Mouse (Mus musculus): ENCODE measurements around the gene Rpp21. TPM values are rescaled to one million over a fixed set of nuclear protein-coding genes. Genes with fewer than 3 reads are reported as not detected.
"Not testable (repeated sequence)": the region's sequence is repeated elsewhere in the genome, so short reads cannot be mapped to it uniquely, and the experiment has no call there.

Rpp21 gene
- polyA plus RNA-seq, 1 experiment = 13.4 TPM

GRCm38 (mm10) chr17:36244031-36244430 lies 13.8 kb downstream of the Rpp21 start:
- H3K4me1 ChIP-seq (ENCODE audit: control insufficient read depth) = no peaks in the 10 kb centered on the region
- H3K27me3 ChIP-seq (ENCODE audit: control insufficient read depth) = peaks cover 14% of the 10 kb centered on the region
- TF ChIP-seq GATA1 (IDR thresholded peaks at IDR 0.05; ENCODE audit: low read length) (no peak), TAL1 (IDR thresholded peaks at IDR 0.05; ENCODE audit: low read length) (no peak)
- H3K9me3 ChIP-seq (ENCODE audit: control insufficient read depth, low read length) = 0 out of 2 replicates have a peak, but pooled peaks cover 2% of the 10 kb centered on the region
- H3K4me3 ChIP-seq (replicated peaks) = no peak overlapping the region
- no peaks in the 10 kb centered on the region for H3K36me3 ChIP-seq (ENCODE audit: control insufficient read depth)

GRCm38 (mm10) chr17:36240637-36241213 lies 17.1 kb downstream of the Rpp21 start:
- no peaks in the 10 kb centered on the region for H3K36me3 ChIP-seq (ENCODE audit: control insufficient read depth)
- 0 out of 2 replicates have a peak, but pooled peaks cover 2% of the 10 kb centered on the region for H3K9me3 ChIP-seq (ENCODE audit: control insufficient read depth, low read length)
- H3K27me3 ChIP-seq (ENCODE audit: control insufficient read depth) = peaks cover 27% of the 10 kb centered on the region
- H3K4me3 ChIP-seq (replicated peaks) = no peak overlapping the region
- TF ChIP-seq GATA1 (IDR thresholded peaks at IDR 0.05; ENCODE audit: low read length) (no peak), TAL1 (IDR thresholded peaks at IDR 0.05; ENCODE audit: low read length) (no peak)
- H3K4me1 ChIP-seq (ENCODE audit: control insufficient read depth) = no peaks in the 10 kb centered on the region

DNA sequence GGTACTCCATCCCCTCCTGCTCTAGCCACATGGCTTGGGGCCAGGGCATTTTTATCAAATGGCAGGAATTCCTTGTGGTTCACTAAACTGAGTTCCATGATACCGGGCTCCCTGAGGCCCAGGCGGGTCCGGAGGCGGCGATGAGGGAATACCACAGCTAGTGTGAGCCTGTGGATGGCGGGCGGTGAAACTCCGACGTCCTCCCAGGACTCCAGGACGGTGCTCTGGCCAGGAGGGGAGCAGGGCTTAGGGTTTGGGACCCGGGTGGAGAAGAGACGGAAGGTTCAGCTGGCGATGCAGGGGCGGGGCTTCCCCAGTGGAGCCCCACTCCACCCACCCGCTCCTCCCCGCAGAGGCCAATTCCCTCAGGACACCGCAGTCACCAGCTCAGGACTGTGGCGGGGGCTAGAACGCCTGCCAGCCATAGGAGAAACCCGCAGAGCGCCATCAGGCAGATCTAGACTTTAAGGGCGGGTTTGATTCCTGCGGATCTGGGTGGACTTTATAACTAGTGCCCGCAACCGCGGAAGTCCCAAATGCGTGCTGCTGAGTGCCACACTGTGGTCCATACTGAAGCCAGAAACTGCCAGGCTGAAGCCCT lies 20.4 kb downstream of the Rpp21 start:
- no peaks in the 10 kb centered on the region for H3K36me3 ChIP-seq (ENCODE audit: control insufficient read depth)
- TF ChIP-seq TAL1 (IDR thresholded peaks at IDR 0.05; ENCODE audit: low read length) (no peak), GATA1 (IDR thresholded peaks at IDR 0.05; ENCODE audit: low read length) (no peak)
- H3K9me3 ChIP-seq (ENCODE audit: control insufficient read depth, low read length) = peaks cover 3% of the 10 kb centered on the region; the same call in 1 of the 2 replicates
- peaks cover 27% of the 10 kb centered on the region for H3K27me3 ChIP-seq (ENCODE audit: control insufficient read depth)
- H3K4me3 ChIP-seq (replicated peaks) = no peak overlapping the region
- no peaks in the 10 kb centered on the region for H3K4me1 ChIP-seq (ENCODE audit: control insufficient read depth)

DNA sequence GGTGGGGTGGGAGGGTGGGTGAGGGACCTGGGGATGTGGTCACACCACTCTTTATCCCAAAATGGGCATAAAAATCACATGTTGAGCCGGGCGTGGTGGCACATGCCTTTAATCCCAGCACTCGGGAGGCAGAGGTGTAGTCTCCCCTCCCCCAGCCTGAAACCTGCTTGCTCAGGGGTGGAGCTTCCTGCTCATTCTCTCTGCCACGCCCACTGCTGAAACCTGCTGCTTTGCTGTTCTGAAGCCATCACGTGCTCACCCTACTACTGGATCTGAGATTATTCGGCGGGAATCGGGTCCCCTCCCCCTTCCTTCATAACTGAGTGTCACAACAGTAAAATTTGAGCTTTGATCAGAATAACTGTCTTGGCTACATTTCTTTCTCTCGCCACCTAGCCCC lies 22.6 kb downstream of the Rpp21 start:
- H3K36me3 ChIP-seq (ENCODE audit: control insufficient read depth); H3K9me3 ChIP-seq (ENCODE audit: control insufficient read depth, low read length); H3K4me3 ChIP-seq (replicated peaks); H3K4me1 ChIP-seq (ENCODE audit: control insufficient read depth): not testable (repeated sequence)
- peaks cover 33% of the 10 kb centered on the region for H3K27me3 ChIP-seq (ENCODE audit: control insufficient read depth)

DNA sequence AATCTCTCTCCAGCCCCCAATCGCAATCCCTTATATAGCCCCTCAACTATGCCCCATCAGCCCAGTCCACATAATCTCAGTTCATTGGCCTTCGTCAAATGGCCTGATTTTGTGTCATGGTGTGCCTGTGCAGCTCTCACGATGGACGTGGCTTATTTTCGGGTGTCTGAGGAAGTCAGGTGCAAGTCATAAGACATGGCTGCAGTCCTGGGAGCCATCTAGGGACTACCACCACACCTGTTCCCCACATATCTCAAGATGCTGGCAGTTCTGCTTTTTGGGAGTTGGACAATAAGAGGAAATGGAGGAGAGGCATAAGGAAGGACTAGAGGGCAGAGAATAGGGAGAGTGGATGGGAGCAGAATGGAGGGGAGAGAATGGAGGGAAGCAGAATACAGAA lies 24.3 kb downstream of the Rpp21 start:
- no peaks in the 10 kb centered on the region for H3K36me3 ChIP-seq (ENCODE audit: control insufficient read depth)
- no peaks in the 10 kb centered on the region for H3K4me1 ChIP-seq (ENCODE audit: control insufficient read depth)
- TF ChIP-seq TAL1 (IDR thresholded peaks at IDR 0.05; ENCODE audit: low read length) (no peak), GATA1 (IDR thresholded peaks at IDR 0.05; ENCODE audit: low read length) (no peak)
- H3K27me3 ChIP-seq (ENCODE audit: control insufficient read depth) = peaks cover 30% of the 10 kb centered on the region
- H3K9me3 ChIP-seq (ENCODE audit: control insufficient read depth, low read length) = peaks cover 3% of the 10 kb centered on the region; the same call in 1 of the 2 replicates
- no peak overlapping the region for H3K4me3 ChIP-seq (replicated peaks)

GRCm38 (mm10) chr17:36231318-36231717 lies 26.6 kb downstream of the Rpp21 start:
- peaks cover 11% of the 10 kb centered on the region for H3K27me3 ChIP-seq (ENCODE audit: control insufficient read depth)
- H3K4me3 ChIP-seq (replicated peaks) = peak overlapping the region; percentile 2
- TF ChIP-seq GATA1 (IDR thresholded peaks at IDR 0.05; ENCODE audit: low read length) (no peak), TAL1 (IDR thresholded peaks at IDR 0.05; ENCODE audit: low read length) (no peak)

GRCm38 (mm10) chr17:36229046-36229445 lies 28.8 kb downstream of the Rpp21 start:
- H3K4me1 ChIP-seq (ENCODE audit: control insufficient read depth) = no peaks in the 10 kb centered on the region
- peaks cover 3% of the 10 kb centered on the region; the same call in 1 of the 2 replicates for H3K9me3 ChIP-seq (ENCODE audit: control insufficient read depth, low read length)
- H3K4me3 ChIP-seq (replicated peaks) = no peak overlapping the region
- peaks cover 22% of the 10 kb centered on the region for H3K27me3 ChIP-seq (ENCODE audit: control insufficient read depth)
- TF ChIP-seq TAL1 (IDR thresholded peaks at IDR 0.05; ENCODE audit: low read length) (no peak), GATA1 (IDR thresholded peaks at IDR 0.05; ENCODE audit: low read length) (no peak)
- no peaks in the 10 kb centered on the region for H3K36me3 ChIP-seq (ENCODE audit: control insufficient read depth)

More at GRCm38 (mm10) chr17:36231318-36231717, 26.6 kb downstream of the Rpp21 start:
- Histone ChIP-seq H3K36me3 (ENCODE audit: control insufficient read depth) (no peaks in the 10 kb centered on the region), H3K4me1 (ENCODE audit: control insufficient read depth) (no peaks in the 10 kb centered on the region), H3K9me3 (ENCODE audit: control insufficient read depth, low read length) (peaks cover 3% of the 10 kb centered on the region; the same call in 1 of the 2 replicates)

- no peak for TF ChIP-seq GATA1 (IDR thresholded peaks at IDR 0.05; ENCODE audit: low read length)
- TF ChIP-seq TAL1 (IDR thresholded peaks at IDR 0.05; ENCODE audit: low read length) = no peak
- Histone ChIP-seq H3K9me3 (ENCODE audit: control insufficient read depth, low read length) (no peaks in the 10 kb centered on the region), H3K27me3 (ENCODE audit: control insufficient read depth) (peaks cover 15% of the 10 kb centered on the region), H3K36me3 (ENCODE audit: control insufficient read depth) (no peaks in the 10 kb centered on the region), H3K4me3 (replicated peaks) (no peak overlapping the region), H3K4me1 (ENCODE audit: control insufficient read depth) (no peaks in the 10 kb centered on the region)
These were observed 30.9 kb downstream of the Rpp21 start for GRCm38 (mm10) chr17:36226921-36227320.

- Histone ChIP-seq H3K9me3 (ENCODE audit: control insufficient read depth, low read length) (no peaks in the 10 kb centered on the region), H3K4me3 (replicated peaks) (no peak overlapping the region), H3K27me3 (ENCODE audit: control insufficient read depth) (peaks cover 13% of the 10 kb centered on the region), H3K36me3 (ENCODE audit: control insufficient read depth) (no peaks in the 10 kb centered on the region), H3K4me1 (ENCODE audit: control insufficient read depth) (no peaks in the 10 kb centered on the region)
- no peak for TF ChIP-seq GATA1 (IDR thresholded peaks at IDR 0.05; ENCODE audit: low read length)
- TF ChIP-seq TAL1 (IDR thresholded peaks at IDR 0.05; ENCODE audit: low read length) = no peak
These were observed 32.5 kb downstream of the Rpp21 start for GRCm38 (mm10) chr17:36225231-36225824.
